Mouse (Mus musculus): ENCODE results near the gene Vac14.

DNA sequence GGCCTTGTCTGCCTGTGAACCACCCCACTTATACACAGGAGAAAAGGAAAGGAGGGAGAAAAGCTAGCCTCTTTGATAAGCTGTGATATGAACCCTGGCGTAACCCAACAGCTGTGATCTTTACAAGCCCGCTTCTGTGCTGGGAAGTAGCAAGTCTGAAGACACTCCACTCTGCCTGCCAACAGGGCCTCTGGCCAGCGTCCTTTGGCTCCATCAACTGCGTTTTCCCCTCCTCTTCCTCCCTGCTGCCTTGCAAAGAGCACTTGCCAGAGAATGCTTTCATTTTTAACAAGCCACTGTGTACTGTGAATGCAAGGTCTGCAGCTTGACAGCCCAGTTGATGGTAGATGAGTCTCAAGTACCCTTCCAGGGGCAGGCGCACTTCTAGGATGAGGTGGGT, 69.3 kb downstream of the Vac14 start:
- TF ChIP-seq CTCF (IDR thresholded peaks at IDR 0.05; ENCODE audit: extremely low read depth, insufficient read depth, insufficient read length, insufficient replicate concordance) (no peak), POLR2A (IDR thresholded peaks at IDR 0.05; ENCODE audit: low read depth, low read length) (no peak)
